Mouse (Mus musculus) lung, postnatal 25 days (tissue): ENCODE results near the gene Dll3.

ENCODE experiments used
- DNase-seq: peaks from one replicate; pipeline ENCODE4 v3.0.0; 2022; ENCODE audit warnings: low spot score

Gene Dll3

DNA sequence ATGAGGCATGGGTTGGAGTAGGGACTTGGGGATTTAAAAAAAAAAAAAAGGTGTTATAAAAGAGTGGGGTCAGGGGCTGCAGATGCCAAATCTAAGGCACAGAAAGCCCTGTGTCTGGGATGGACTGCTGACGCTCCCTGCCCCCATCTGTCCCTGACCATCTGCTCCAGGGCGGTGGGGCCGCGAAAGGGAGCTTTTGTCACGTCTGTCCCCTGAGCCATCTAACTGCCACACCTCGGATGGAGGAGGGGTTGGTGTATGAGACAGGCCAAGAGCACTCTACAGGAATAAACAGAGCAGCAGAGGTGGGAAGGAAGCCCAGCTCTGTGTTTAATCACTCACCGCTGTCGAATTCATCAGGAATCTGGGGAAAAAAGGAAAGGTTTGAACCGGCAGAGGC, 7.7 kb upstream of the Dll3 start:
- no peak for DNase-seq

DNA sequence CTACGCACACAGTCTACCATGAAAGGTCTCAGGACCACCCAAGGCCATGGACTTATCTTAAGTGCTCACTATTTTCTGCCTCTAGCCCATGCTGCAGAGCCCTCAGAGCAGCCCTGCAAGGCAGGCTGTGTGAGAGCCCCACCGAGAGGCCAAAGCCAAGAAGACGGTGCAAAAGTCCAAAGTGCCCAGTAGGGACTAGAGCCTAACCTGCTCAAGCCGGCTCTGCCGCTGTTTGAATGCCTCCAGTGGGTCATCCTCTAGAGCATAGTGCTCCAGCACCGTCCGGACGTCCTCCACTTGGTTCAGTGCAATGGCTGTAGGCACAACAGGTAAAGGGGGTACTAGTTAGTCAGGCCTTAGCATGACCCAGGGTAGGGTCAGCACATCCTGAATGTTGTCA, 4.2 kb upstream of the Dll3 start:
- DNase-seq, result no peak

DNA sequence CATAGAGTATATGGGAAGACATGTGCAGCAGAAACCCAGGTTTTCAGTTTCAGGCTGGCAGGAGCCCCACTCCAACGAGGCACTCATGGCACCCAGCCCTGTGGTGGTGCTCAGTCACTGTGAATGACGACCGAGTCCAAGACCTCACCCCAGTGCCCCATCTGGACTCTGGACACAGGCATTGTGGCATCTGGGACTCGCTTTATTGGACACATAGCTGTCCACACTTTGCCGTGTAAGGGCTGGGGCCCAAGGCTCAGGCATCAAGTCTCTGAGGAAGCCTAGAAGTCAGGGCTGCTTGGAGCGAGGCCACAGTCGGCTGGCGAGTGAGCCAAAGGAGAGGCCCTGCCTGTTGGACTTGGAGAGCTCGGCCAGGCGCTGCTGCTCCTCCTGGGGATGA, 3.6 kb upstream of the Dll3 start:
- DNase-seq, result no peak

DNA sequence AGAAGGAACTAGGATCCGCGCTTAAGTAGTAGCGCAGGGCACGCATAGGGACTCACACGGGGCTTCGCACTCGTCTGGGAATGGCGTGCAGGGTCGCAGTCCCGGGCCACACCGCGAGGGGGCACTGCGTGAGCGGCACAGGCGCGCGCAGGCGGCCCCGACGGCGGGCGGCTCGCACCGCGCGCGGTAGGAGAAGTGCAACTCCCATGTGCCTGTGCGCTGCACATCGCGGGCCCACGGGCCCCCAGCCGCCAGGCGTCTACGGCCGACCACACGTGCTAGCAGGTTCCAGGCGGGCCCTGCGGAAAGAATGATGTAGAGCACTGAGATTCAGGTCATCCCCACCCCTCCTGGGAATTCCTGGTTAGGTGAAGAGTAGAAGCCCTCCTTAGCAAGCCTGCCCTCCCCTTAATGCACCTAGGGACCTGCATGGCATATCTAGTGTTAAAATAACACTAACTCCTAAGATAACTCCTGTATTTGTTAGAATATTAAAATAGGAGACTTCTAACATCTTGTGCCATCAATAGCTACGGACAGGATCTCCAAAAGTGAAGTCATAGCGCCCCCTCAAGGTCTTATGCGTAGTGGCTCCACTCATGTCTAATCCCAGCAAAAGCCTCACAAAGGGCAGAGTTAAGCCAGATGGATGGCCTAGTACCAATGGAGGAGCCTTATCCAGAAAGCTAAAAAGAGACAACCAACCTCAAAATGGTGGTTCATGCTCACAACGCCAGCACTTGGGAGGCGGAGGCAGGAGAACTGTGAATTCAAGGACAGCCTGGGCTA, 3.0 kb downstream of the Dll3 start:
- peak; percentile 39 for DNase-seq

DNA sequence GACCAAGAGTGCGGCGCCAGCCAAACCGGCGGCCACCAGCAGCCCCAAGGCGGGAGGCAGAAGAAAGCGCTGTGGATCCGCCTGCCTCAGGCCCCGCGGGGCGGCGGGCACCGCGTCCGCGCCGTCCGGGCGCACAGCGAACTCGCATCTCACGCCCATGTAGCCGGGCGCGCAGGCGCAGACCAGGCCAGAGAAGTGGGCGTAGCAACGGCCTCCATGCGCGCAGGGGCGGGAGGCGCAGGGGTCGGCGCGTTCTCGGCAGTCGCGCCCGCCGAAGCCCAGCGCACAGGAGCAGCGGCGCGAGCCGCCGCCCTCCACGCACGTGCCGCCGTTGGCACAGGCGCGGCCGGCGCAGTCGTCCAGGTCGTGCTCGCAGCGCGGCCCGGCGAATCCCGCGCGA, 7.6 kb downstream of the Dll3 start:
- peak; percentile 21 for DNase-seq

DNA sequence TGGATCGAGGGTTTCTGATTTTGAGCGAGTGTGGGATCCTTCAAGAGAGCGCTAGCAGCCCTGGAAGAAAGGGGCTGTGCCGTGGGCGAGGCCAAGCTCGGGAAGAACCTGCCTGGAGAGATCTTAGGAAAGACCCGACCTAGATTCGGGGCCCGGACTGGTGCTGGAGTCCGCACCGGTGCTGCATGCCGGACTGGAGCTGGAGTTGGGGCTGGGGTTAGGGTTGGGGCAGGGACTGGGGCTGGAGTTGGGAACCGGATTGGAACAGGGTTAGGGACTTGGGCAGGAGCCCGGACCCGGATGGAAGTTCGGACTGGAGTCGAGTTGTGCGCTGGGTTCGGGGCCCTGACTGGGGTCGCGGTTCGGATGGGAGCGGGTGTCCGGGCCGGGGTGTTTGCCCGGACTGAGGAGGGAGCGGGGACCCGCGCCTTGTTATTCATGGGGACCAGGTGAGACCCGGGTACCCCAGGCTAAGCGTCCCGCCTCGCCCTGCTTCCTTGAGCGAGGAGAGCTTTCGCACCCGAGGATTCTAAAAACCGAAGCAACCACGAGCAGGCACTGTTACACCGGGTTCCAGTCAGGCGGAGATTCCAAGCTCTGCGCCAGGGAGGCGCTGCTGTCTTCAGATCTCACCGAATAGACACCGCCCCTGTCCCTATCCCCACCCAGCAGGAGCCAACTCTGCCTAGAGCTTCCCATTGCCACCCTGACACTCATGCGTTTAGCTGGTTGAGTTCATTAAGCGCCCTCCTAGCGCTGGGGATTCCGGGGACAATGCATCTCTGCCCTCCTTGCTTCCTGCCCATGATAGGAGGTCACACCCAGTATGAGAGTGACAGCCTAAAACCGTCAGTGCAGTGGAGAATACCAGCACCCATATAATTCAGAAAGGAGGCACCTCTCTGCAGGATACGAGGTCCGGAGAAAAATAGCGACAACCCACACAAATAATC, 11.1 kb downstream of the Dll3 start, which contains the start of gene Selenov:
Gene Selenov (minus strand): TSS at position 549 of the 953 bp plus-strand sequence.
- DNase-seq, result no peak

DNA sequence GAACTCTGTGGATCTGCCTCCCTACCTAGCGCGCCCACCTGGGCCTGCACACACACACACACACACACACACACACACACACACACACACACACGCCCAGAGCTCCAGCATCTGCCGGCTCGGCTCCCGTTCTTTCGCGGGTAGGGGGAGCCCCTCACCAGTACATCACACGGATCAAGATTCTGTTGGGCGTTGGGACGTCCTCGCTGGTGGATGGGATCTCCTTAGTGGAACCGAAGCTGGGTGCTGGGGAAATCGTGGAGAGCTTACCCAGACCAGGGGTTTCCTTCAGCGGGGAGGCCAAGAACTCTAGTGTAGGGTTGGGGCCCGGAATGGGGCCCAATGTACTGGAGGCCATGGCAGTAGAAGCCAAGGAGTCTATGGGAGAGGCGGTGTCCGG, 11.9 kb downstream of the Dll3 start:
- DNase-seq, result no peak

DNA sequence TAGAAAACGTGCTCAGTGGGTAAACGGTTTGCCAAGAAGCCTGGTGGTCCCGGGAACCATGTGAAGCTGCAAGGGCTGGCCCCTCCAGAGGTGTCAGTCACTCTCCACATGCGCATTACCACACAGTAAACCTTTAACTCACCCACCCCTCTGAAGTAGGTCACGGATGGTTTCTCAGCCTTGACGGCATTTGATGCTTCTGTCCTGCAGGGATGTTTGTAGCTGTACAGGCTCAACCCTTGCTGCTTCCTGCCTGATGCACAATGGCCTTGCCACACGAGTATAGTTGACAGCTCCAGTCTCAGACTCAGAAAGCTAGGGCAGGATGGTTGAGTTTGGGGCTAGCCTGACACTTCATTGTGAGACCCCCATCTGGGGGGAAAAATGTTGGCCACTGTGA, 21.4 kb downstream of the Dll3 start:
- DNase-seq, result no peak

DNA sequence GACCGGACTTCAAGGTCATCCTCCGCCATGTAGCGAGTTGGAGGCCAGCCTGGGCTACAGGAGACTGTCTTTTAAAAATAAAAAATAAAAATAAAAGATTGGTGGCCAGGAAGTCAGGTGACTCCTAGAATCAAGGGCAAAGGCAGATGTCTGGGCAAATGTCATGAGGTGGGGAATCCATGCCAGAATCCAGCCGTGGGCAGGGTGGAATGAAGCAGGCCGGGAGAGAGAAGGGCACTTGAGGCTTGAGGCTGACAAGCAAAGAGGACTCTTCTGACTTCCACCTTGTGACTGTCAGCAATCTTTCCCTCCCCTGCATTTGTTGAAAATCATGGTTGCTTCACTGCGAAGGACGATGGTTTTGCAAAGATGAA, 23.8 kb downstream of the Dll3 start:
- DNase-seq, result no peak

DNA sequence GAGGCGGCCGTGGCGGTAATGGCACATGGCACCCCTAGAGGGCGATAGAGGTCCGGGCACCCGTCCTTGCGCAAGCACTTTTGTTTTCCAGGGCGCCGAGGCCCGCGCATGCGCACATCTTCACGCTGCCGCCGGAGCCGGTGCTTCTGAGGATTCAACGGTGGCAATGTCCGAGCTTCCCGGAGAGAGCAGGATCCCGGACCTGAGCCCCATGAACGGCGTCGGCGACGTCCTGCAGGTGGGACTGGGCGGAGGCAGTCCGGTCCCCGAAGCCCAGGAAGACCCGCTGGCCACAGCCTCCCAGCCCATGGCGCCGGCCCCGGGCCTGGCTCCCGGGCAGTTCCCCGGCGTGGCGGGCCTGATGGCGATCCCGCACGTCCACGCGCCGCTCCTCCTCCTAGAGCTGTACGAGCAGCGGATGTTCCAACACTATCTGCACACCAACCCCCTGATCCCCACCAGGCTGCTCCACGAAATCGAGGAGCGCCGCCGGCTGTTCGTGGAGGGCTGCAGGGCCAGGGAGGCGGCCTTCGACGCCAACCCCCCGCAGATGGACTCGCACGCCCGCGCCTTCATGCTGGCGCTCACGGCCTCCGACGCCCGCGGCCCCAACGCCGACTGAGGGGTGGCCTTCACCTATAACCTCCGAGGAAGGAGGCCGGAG, 24.3 kb downstream of the Dll3 start, which contains the start of gene Eid2b:
Gene Eid2b (plus strand): TSS at position 125 of the 664 bp plus-strand sequence.
- peak; percentile 94 for DNase-seq

DNA sequence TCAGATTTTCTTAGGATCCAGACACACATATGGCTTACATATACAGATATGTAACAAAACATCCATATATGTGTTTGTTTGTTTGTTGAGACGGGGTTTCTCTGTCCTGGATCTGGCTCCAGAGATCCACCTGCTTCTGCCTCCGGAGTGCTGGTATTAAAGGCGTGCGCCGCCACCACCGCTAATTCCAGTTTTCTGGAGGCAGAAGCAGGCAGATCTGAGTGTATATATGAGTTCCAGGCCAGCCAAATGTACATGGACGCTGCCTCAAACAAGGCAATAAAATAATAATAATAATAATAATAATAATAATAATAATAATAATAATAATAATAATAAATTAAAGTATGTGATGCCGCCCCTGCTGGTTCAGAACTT, 24.8 kb downstream of the Dll3 start:
- DNase-seq, result no peak

DNA sequence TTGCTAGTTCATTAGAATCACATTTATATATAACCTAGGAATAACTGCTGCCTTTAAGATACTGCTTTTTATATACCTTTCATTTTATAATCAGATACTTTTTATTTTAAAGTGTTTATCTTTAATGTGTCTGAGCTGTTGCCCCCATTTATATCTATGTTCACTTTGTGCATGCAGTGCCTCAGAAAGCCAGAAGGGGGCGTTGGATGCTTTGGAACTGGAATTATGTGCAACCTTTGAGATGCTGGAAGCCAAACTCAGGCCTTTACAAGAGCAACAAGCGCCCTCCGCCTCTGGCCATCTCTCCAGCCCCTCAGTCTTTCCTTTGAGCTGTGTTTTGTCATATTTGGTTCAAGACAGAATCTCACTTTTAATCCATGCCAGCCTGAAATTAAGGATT, 30.3 kb downstream of the Dll3 start:
- no peak for DNase-seq

DNA sequence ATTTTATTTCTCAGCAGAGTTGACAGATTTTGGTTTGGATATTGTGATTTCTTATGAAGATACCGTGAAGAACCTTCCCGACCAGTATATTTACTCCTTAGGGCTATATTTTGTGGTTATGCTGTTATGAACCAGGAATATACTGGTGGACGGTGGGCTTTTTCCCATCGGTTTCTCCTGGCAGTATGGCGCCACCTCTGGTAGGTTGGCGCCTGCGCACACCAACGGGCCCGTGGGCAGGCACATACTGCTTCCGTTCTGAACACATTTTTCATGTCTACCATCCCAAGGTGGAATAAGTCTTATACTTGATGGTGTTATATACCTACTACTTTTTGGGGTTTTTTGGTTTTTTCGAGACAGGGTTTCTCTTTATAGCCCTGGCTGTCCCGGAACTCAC, 32.7 kb downstream of the Dll3 start:
- no peak for DNase-seq

DNA sequence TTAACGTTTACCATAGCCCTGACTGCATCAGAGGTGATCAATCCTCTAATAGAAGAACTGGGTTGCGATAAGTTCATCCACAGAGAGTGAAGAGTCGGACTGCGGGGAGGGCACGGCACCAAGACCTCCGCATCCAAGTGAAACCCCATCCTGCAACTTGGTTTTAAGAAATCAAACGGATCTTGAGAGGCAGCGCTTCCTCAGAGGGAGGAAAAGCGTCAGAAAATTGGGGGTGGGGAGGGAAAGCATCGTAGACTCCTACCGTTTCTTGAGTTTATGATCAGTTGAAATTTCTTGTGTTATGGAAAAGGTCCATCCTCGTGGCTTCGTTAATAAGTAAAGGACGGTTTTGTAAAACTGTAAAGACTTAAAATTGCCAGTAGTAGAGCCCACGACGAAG, 33.5 kb downstream of the Dll3 start:
- no peak for DNase-seq

DNA sequence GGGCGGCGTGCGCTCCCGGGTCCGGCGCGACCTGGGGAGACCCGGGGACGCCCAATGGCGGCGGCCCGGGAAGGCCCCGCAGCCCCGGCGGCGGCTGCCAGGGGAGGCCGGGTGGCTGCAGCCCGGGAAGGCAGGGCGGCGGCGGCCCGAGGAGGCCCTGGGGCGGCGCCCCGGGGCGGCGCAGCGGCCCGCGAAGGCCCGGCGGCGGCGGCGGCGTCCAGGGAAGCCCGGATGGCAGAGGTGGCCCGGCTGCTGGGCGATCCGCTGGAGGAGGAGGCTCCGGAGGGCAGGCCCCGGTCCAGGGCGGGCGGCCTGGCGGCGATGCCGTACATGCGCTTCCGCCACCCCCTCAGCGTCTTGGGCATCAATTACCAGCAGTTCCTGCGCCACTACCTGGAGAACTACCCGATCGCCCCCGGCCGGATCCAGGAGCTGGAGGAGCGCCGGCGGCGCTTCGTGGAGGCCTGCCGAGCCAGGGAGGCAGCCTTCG, 34.0 kb downstream of the Dll3 start:
- peak; percentile 27 for DNase-seq

DNA sequence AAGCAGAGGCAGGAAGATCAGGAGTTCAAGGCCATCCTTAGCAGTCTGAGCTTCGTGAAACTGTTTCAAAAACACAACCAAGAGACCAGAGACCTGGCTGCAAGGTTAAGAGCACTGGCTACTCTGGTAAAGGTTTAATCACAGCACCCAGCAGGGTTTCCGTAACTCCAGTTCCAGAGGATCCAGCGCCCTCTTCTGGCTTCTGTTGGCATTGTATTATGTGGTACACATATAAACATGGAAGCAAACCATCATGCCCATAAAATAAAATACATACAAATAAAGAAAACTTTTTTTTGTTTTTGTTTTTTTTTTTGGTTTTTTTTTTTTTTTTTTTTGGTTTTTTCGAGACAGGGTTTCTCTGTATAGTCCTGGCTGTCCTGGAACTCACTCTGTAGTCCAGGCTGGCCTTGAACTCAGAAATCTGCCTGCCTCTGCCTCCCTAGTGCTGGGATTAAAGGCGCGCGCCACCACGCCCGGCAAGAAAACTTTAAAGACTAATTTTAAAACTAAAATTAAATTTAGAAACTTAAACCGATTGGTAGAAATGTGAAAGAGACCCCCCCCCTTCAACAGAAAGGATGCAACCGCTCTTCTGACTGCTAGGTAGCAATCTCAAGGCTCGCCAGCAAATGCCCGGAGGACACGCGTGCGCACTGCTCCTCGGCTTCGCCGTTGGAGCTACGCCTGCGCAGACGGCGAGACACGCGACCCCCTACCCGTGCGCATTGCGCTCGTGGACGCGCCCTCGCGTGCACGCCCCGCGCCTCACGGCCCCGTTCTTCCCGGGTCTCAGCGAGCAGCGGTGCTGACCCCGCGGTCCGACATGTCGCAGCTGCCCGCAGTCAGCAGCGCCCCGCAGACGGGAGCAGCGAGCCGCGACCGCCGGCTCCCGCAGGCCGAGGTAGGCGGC, 34.7 kb downstream of the Dll3 start, which contains the start of gene Eid2:
Gene Eid2 (plus strand): TSS at position 753 of the 913 bp plus-strand sequence.
- peak; percentile 75 for DNase-seq

DNA sequence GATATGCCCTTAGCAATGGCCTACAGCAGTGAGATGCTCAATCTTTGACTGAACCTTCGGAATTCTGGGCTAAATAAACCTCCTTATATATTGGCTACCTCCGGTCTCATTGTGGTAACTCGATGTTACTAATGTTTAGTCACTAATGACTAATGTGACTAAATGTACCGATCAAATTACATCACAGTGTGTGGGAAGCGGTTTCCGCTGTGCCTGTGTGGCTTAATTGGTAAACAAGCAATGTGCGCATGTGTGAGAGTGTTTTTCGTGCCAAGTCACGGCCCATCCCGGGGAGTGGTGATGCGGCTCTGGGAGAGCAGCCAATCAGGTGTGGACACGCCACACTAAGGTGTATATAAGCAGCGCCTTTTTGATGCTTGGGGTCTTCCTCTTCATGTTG, 36.6 kb downstream of the Dll3 start:
- no peak for DNase-seq

DNA sequence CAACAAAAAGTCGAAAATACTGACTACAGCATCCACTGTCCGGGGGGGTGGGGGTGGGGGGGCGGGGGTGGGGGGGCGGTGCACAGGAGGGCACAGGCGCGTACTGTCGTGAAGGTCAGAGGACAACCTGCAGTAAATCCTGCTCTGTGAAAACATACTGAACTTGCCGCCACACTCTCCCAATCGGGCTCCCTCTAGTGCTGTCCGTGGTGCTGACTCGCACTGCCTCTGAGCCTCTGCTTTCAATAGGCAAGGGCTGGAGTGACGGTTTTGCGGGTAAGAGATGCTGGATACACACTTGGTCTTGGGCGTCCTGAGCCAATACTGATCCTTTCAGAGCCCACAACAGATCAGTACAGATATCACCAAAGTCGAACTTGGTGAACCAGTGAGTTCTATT, 38.3 kb downstream of the Dll3 start:
- peak; percentile 54 for DNase-seq

DNA sequence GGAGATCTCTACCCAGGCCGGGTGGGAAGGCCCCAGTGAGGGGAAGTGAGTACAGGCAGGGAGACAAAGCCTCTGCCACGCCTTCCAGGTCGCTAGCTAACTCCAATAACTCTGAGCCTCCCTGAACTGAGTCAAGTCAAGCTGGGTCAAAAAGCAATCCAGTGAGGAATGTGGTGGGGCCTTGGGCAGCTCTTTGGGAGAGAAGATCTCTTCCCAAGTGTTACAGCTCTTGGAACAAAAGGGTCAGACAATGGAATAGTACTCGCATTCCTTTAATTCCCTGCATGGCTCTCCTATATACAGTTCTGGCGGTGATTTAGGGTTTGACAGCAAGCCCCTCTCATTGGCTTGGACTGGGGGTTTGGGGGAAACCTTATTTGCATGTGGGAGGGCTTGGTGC, 39.2 kb downstream of the Dll3 start:
- no peak for DNase-seq

DNA sequence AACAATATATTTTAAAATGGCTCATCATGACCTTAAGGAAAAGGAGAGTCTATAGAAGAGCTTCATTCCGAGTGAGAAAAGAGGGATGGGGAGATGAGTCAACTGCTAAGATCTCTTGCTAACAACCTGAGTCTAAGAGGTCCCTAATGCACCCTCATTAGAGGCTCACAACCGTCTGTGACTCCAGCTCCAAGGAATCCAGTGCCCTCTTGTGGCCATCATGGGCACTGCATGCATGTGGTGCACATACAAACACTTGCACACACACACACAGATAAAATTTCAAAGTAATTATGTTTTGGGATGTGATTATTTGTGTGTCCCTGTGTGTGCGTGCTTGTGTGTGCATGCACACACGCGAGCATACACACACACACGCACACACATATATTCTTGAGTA, 46.6 kb downstream of the Dll3 start:
- DNase-seq, result no peak

DNA sequence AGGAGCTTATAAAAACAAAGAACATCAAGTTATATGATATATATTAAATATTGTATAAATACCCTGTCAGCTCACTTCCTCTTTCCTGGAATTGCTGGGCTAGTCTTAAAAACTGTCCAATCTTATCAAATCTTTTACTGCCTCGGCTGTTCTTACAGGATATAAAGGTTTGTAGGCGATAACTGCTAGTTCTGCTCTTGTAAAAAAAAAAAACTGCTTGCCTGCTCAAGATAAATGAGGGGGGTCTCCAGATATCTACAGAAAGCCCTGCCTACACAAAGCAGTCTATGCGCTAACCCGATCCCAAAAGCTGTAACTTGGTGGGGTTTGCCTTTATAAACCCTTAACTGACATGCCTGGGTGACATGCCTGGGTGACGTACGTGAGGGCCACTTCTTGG, 47.4 kb downstream of the Dll3 start:
- DNase-seq, result no peak
